Mouse (Mus musculus): ENCODE measurements around the gene Mrto4.

GRCm38 (mm10) chr4:139368038-139368437 lies 15.7 kb upstream of the Mrto4 start:
- no peak for TF ChIP-seq POLR2A (IDR thresholded peaks at IDR 0.05; ENCODE audit: control insufficient read depth, low read depth, low read length)
- TF ChIP-seq CTCF (IDR thresholded peaks at IDR 0.05; ENCODE audit: control insufficient read depth, insufficient read depth, insufficient replicate concordance, low read depth, low read length), result no peak
